Mouse (Mus musculus) lung, embryonic 14.5 days (tissue): Measurements from ENCODE around the gene Asb8. TPM values are rescaled to one million over a fixed set of nuclear protein-coding genes. Genes with fewer than 3 reads are reported as not detected.

Source experiments
- ATAC-seq: fragments of 200-750 bp; cut with Nextera tagmentation; 2 replicates; pipeline ENCODE4 v1.8.0; 2017; ENCODE audit warnings: mild to moderate bottlenecking, moderate TSS enrichment, moderate library complexity; ENCODE audit not compliant: insufficient read depth
- DNase-seq: peaks from one replicate; pipeline ENCODE4 v3.0.0-alpha.2; 2015
- H3K27ac ChIP-seq: fragments of 300-500 bp; sonication (generic); 2 replicates; pipeline ENCODE4 v1.5.1; 2014; ENCODE audit warnings: low read depth, mild to moderate bottlenecking, moderate library complexity
- H3K27me3 ChIP-seq: fragments of 300-500 bp; sonication (generic); 2 replicates; pipeline ENCODE4 v1.6.1; 2014; ENCODE audit warnings: low read length, control low read depth; ENCODE audit not compliant: insufficient read depth
- H3K36me3 ChIP-seq: fragments of 300-500 bp; sonication (generic); 2 replicates; pipeline ENCODE4 v1.6.1; 2014; ENCODE audit warnings: control low read depth; ENCODE audit not compliant: insufficient read depth
- H3K4me1 ChIP-seq: fragments of 300-500 bp; sonication (generic); 2 replicates; pipeline ENCODE4 v1.6.1; 2014; ENCODE audit warnings: antibody characterized with exemption, control low read depth; ENCODE audit not compliant: insufficient read depth
- H3K4me2 ChIP-seq: fragments of 300-500 bp; sonication (generic); 2 replicates; pipeline ENCODE4 v1.6.1; 2014; ENCODE audit warnings: mild to moderate bottlenecking
- H3K4me3 ChIP-seq: fragments of 300-500 bp; sonication (generic); 2 replicates; pipeline ENCODE4 v1.5.1; 2014; ENCODE audit warnings: low read depth, low read length
- H3K9ac ChIP-seq: fragments of 300-500 bp; sonication (generic); 2 replicates; pipeline ENCODE4 v1.6.1; 2014
- H3K9me3 ChIP-seq: fragments of 300-500 bp; sonication (generic); 2 replicates; pipeline ENCODE4 v1.6.1; 2016; ENCODE audit warnings: low read depth, low read length, control low read depth
- CTCF ChIP-seq: IDR thresholded peaks from 2 replicates; pipeline ENCODE4 v1.5.1; 2016; ENCODE audit warnings: antibody characterized with exemption, low read depth
- WGBS: fragments of 180-500 bp; shearing (Covaris S2); extraction: QIAGEN DNeasy Blood & Tissue Kit; methylation state at CpG from one replicate; pipeline ENCODE4 v1.1.7; 2014; 5-methylcytosine and 5-hydroxymethylcytosine counted together
- polyA plus RNA-seq: library from polyadenylated mRNA; unstranded; fragments of >200 nt; fragmentation: Nextera tagmentation; extraction: Ambion mirVana; gene quantifications from 2 replicates; pipeline ENCODE4 v1.2.1, GENCODE M21; 2014

The Asb8 gene
- polyA plus RNA-seq, result 47.4 and 48.7 TPM in 2 replicates

- Histone ChIP-seq H3K4me1 (no peaks in the 10 kb centered on the region), H3K36me3 (no peaks in the 10 kb centered on the region), H3K27ac (no peak within 1 kb of the TSS), H3K27me3 (peaks cover 55% of the 10 kb centered on the region), H3K9me3 (no peaks in the 10 kb centered on the region), H3K4me2 (no peak within 1 kb of the TSS), H3K4me3 (no peak within 1 kb of the TSS), H3K9ac (no peak within 1 kb of the TSS)
- no peak for DNase-seq
- ATAC-seq, result no peak
- TF ChIP-seq CTCF, result no peak
- WGBS, result 68% methylated on average over 5 of the region's 5 CpGs
These were observed at the start of gene Asb8 for GRCm38 (mm10) chr15:98165525-98165924. Gene Asb8 (minus strand): TSS chr15:98165625.

- Histone ChIP-seq H3K9ac (no peak overlapping the region), H3K4me2 (no peak overlapping the region), H3K27ac (no peak overlapping the region), H3K4me1 (no peaks in the 10 kb centered on the region), H3K27me3 (no peaks in the 10 kb centered on the region), H3K9me3 (no peaks in the 10 kb centered on the region), H3K36me3 (no peaks in the 10 kb centered on the region), H3K4me3 (no peak overlapping the region)
- ATAC-seq (no peak), DNase-seq (peak; percentile 41)
- 57% methylated on average over 5 of the region's 5 CpGs for WGBS
- no peak for TF ChIP-seq CTCF
These were observed 48.7 kb upstream of the Asb8 start for GRCm38 (mm10) chr15:98214130-98214529.

- TF ChIP-seq CTCF, result no peak
- Histone ChIP-seq H3K4me1 (no peaks in the 10 kb centered on the region), H3K4me3 (no peak overlapping the region), H3K9ac (no peak overlapping the region), H3K27me3 (no peaks in the 10 kb centered on the region), H3K27ac (peak overlapping the region; percentile 50; the same call in 1 of the 2 replicates), H3K36me3 (no peaks in the 10 kb centered on the region), H3K4me2 (no peak overlapping the region), H3K9me3 (no peaks in the 10 kb centered on the region)
- no peak for ATAC-seq
- 60% methylated on average over 5 of the region's 5 CpGs for WGBS
- DNase-seq, result peak; percentile 54
These were observed 48.0 kb upstream of the Asb8 start for GRCm38 (mm10) chr15:98213336-98213870.

DNA sequence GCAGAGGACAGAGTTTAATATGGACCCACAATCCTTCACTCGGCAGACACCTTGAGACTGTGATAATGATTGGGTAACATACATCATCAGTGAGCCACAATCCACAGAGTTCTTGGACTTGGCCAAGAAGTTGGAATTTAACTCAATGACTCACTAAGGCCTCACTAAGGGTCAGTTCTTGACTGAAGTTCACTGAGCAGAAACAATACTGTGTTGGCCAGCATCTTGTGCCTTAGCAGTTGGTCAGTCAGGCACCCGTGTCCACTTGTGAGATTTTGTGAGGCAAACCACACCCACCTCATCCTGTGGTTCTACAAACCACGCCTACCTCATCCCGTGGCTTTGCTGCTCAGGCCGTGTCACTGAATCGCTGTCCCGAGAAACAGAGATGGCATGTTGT is 44.3 kb upstream of the Asb8 start:
- TF ChIP-seq CTCF, result no peak
- Histone ChIP-seq H3K4me1 (no peaks in the 10 kb centered on the region), H3K4me2 (no peak overlapping the region), H3K9ac (no peak overlapping the region), H3K27me3 (no peaks in the 10 kb centered on the region), H3K4me3 (no peak overlapping the region), H3K36me3 (no peaks in the 10 kb centered on the region), H3K27ac (no peak overlapping the region), H3K9me3 (no peaks in the 10 kb centered on the region)
- ATAC-seq, result no peak
- DNase-seq, result no peak
- WGBS, result 70% methylated on average over 7 of the region's 7 CpGs

DNA sequence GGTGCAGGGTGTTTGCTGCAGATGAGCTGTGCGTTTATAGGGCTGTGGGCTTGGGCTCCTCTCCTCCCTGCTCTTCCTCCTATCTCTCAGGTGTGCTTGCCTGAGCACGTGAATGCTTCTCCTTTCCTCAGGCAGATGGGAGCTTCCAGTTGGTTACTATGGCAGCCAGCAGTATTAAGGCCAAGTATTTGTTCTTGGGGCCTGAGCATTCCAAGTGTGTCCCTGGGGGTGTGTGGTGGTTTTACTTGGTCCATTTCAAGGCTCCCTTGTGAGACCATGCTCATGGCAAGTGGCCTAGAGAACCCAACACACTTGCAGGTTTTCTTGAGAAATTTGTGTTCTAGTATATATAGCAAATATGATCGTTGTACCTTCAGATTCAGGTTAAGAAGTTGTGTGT is 30.0 kb upstream of the Asb8 start, which contains the start of gene Olfr288:
TSS of gene Olfr288 (minus strand) at position 101 of the 400 bp plus-strand sequence.
- H3K9ac ChIP-seq, result no peak within 1 kb of the TSS
- DNase-seq (no peak), ATAC-seq (no peak)
- 59% methylated on average over 3 of the region's 3 CpGs for WGBS
- H3K36me3 ChIP-seq, result no peaks in the 10 kb centered on the region
- H3K27ac ChIP-seq, result no peak within 1 kb of the TSS
- no peak for TF ChIP-seq CTCF
- no peak within 1 kb of the TSS for H3K4me2 ChIP-seq
- no peak within 1 kb of the TSS for H3K4me3 ChIP-seq
- no peaks in the 10 kb centered on the region for H3K9me3 ChIP-seq
- no peaks in the 10 kb centered on the region for H3K4me1 ChIP-seq
- H3K27me3 ChIP-seq, result no peaks in the 10 kb centered on the region

GRCm38 (mm10) chr15:98184456-98184855 is 19.0 kb upstream of the Asb8 start:
- peak; percentile 16 for DNase-seq
- no peaks in the 10 kb centered on the region for H3K36me3 ChIP-seq
- no peak for TF ChIP-seq CTCF
- WGBS, result 48% methylated on average over 4 of the region's 4 CpGs
- H3K27ac ChIP-seq, result no peak overlapping the region
- H3K4me1 ChIP-seq, result 0 out of 2 replicates have a peak, but pooled peaks cover 3% of the 10 kb centered on the region
- H3K9ac ChIP-seq, result no peak overlapping the region
- H3K27me3 ChIP-seq, result 0 out of 2 replicates have a peak, but pooled peaks cover under 1% of the 10 kb centered on the region
- no peak overlapping the region for H3K4me3 ChIP-seq
- ATAC-seq, result no peak
- H3K9me3 ChIP-seq, result no peaks in the 10 kb centered on the region
- no peak overlapping the region for H3K4me2 ChIP-seq

- ATAC-seq, result no peak
- WGBS, result 61% methylated on average over 12 of the region's 12 CpGs
- Histone ChIP-seq H3K4me1 (0 out of 2 replicates have a peak, but pooled peaks cover 3% of the 10 kb centered on the region), H3K4me3 (no peak overlapping the region), H3K27me3 (0 out of 2 replicates have a peak, but pooled peaks cover 4% of the 10 kb centered on the region), H3K9ac (no peak overlapping the region), H3K27ac (no peak overlapping the region), H3K36me3 (no peaks in the 10 kb centered on the region), H3K9me3 (no peaks in the 10 kb centered on the region), H3K4me2 (no peak overlapping the region; the same call in 1 of the 2 replicates)
- TF ChIP-seq CTCF, result no peak
- no peak for DNase-seq
These were observed 16.6 kb upstream of the Asb8 start for GRCm38 (mm10) chr15:98181856-98182570.
